Mouse (Mus musculus): Measurements from ENCODE around the gene Iqschfp.

DNA sequence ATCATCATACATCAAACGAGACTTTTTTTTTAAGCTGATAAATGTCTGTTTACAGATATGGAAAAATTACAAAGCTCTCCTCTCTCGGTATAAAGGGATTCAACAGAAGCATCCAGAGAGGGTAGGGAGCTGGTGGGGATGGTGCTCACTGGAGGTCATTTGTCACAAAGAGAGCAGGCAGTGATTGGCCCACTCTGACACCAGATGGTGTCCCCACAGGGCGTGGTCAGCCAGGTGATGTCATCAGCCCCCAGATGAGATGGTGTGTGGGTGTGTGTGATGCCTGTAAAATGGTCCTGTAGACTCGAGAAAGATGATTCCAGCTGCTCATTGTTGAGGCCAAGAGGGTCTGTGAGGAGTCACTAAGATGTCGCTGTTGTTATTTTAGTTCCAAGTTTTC lies 727.1 kb downstream of the Iqschfp start:
- TF ChIP-seq CTCF (IDR thresholded peaks at IDR 0.05; ENCODE audit: insufficient read depth, low read depth, low read length) (no peak), POLR2A (IDR thresholded peaks at IDR 0.05; ENCODE audit: insufficient read depth, low read depth, low read length) (no peak)
